Mouse (Mus musculus): Measurements from ENCODE around the gene Slc30a9. TPM values are rescaled to one million over a fixed set of nuclear protein-coding genes. Genes with fewer than 3 reads are reported as not detected.

The Slc30a9 gene
- total RNA-seq, 2 experiments from 2014 or later: 154 to 172 TPM

Other genes starting within 250 kb of the Slc30a9 start
- gene Phox2b, start 207.7 kb upstream of the Slc30a9 start, total RNA-seq (2021): not detected
- 10 to 100 TPM; 43.2 to 52.8 TPM for gene Tmem33, start 46.4 kb upstream of the Slc30a9 start, total RNA-seq (2021)
- 1 to 10 TPM; 1.6 to 3.3 TPM for gene Bend4, start 121.4 kb downstream of the Slc30a9 start, total RNA-seq (2021)